Mouse (Mus musculus): ENCODE results near the gene Csmd2.
A peak's percentile ranks its signal among the peaks of the same experiment; 100 is the strongest.

Csmd2 gene

GRCm38 (mm10) chr4:127987784-127988455 lies at the start of gene Csmd2:
Gene Csmd2, plus strand, starts transcription at chr4:127987857.
- DNase-seq (ENCODE audit: low spot score), result peak; percentile 37

GRCm38 (mm10) chr4:127947696-127948095 lies 40.0 kb upstream of the Csmd2 start:
- no peak for DNase-seq (ENCODE audit: low spot score)

GRCm38 (mm10) chr4:127953006-127953710 lies 34.5 kb upstream of the Csmd2 start:
- DNase-seq (ENCODE audit: low spot score), result no peak

GRCm38 (mm10) chr4:127969101-127969500 lies 18.6 kb upstream of the Csmd2 start:
- no peak for DNase-seq (ENCODE audit: low spot score)

GRCm38 (mm10) chr4:127970018-127970421 lies 17.6 kb upstream of the Csmd2 start:
- no peak for DNase-seq (ENCODE audit: low spot score)

- DNase-seq (ENCODE audit: low spot score), result no peak
These were observed 16.5 kb upstream of the Csmd2 start, which contains the start of gene CK137956 for GRCm38 (mm10) chr4:127970901-127971868. Gene CK137956, minus strand, starts transcription at chr4:127970951.

GRCm38 (mm10) chr4:127972976-127973375 lies 14.7 kb upstream of the Csmd2 start:
- DNase-seq (ENCODE audit: low spot score), result no peak

GRCm38 (mm10) chr4:127981125-127981524 lies 6.5 kb upstream of the Csmd2 start:
- no peak for DNase-seq (ENCODE audit: low spot score)

- DNase-seq (ENCODE audit: low spot score), result no peak
These were observed 3.2 kb upstream of the Csmd2 start for GRCm38 (mm10) chr4:127984426-127984825.

- peak; percentile 44 for DNase-seq (ENCODE audit: low spot score)
These were observed 1.8 kb upstream of the Csmd2 start for GRCm38 (mm10) chr4:127985874-127986273.

GRCm38 (mm10) chr4:127986491-127987075 lies 1.1 kb upstream of the Csmd2 start:
- no peak for DNase-seq (ENCODE audit: low spot score)

- DNase-seq (ENCODE audit: low spot score), result no peak
These were observed 387 bp upstream of the Csmd2 start for GRCm38 (mm10) chr4:127987270-127987669.

GRCm38 (mm10) chr4:127988526-127989180 lies 996 bp downstream of the Csmd2 start:
- DNase-seq (ENCODE audit: low spot score), result no peak

- DNase-seq (ENCODE audit: low spot score), result peak; percentile 42
These were observed 1.8 kb downstream of the Csmd2 start for GRCm38 (mm10) chr4:127989347-127989995.

GRCm38 (mm10) chr4:127999281-127999680 lies 11.6 kb downstream of the Csmd2 start:
- no peak for DNase-seq (ENCODE audit: low spot score)

- no peak for DNase-seq (ENCODE audit: low spot score)
These were observed 15.0 kb downstream of the Csmd2 start for GRCm38 (mm10) chr4:128002638-128003101.

GRCm38 (mm10) chr4:128004797-128005452 lies 17.3 kb downstream of the Csmd2 start:
- DNase-seq (ENCODE audit: low spot score), result no peak

GRCm38 (mm10) chr4:128019465-128019864 lies 31.8 kb downstream of the Csmd2 start:
- DNase-seq (ENCODE audit: low spot score), result no peak

GRCm38 (mm10) chr4:128028294-128028693 lies 40.6 kb downstream of the Csmd2 start:
- DNase-seq (ENCODE audit: low spot score), result no peak

GRCm38 (mm10) chr4:128041901-128042300 lies 54.2 kb downstream of the Csmd2 start:
- no peak for DNase-seq (ENCODE audit: low spot score)
